Mouse (Mus musculus) neural tube, embryonic 14.5 days (tissue): ENCODE data around the gene Gtf2ird1. TPM values are rescaled to one million over a fixed set of nuclear protein-coding genes. Genes with fewer than 3 reads are reported as not detected.
"Not testable (repeated sequence)": the region's sequence is repeated elsewhere in the genome, so short reads cannot be mapped to it uniquely, and the experiment has no call there.

Source experiments
- ATAC-seq: fragments of 200-750 bp; cut with Nextera tagmentation; 2 replicates; pipeline ENCODE4 v1.8.0; 2017; ENCODE audit warnings: low read depth, mild to moderate bottlenecking, moderate TSS enrichment, moderate library complexity
- H3K27ac ChIP-seq: fragments of 300-500 bp; sonication (generic); 2 replicates; pipeline ENCODE4 v1.5.1; 2014; ENCODE audit warnings: low read depth, mild to moderate bottlenecking, control low read depth, low read length, moderate library complexity, mixed read lengths
- H3K27me3 ChIP-seq: fragments of 300-500 bp; sonication (generic); 2 replicates; pipeline ENCODE4 v1.6.1; 2014; ENCODE audit warnings: low read length; ENCODE audit not compliant: control insufficient read depth, insufficient read depth
- H3K36me3 ChIP-seq: fragments of 300-500 bp; sonication (generic); 2 replicates; pipeline ENCODE4 v1.6.1; 2014; ENCODE audit warnings: low read length, mixed read lengths; ENCODE audit not compliant: control insufficient read depth, insufficient read depth
- H3K4me1 ChIP-seq: fragments of 300-500 bp; sonication (generic); 2 replicates; pipeline ENCODE4 v1.6.1; 2014; ENCODE audit warnings: low read length; ENCODE audit not compliant: control insufficient read depth, insufficient read depth
- H3K4me2 ChIP-seq: fragments of 300-500 bp; sonication (generic); 2 replicates; pipeline ENCODE4 v1.6.1; 2014; ENCODE audit warnings: mild to moderate bottlenecking, low read depth, low read length, control low read depth
- H3K4me3 ChIP-seq: fragments of 300-500 bp; sonication (generic); 2 replicates; pipeline ENCODE4 v1.5.1; 2014; ENCODE audit warnings: low read depth, low read length, control low read depth, mixed read lengths
- H3K9ac ChIP-seq: fragments of 300-500 bp; sonication (generic); replicated peaks from 2 replicates; pipeline ENCODE4 v1.6.1; 2014; ENCODE audit warnings: low read depth, mild to moderate bottlenecking, control low read depth, low read length, mixed read lengths
- H3K9me3 ChIP-seq: fragments of 300-500 bp; sonication (generic); 2 replicates; pipeline ENCODE4 v1.6.1; 2016; ENCODE audit warnings: low read length; ENCODE audit not compliant: control insufficient read depth
- WGBS: fragments of 180-500 bp; shearing (Covaris S2); extraction: QIAGEN DNeasy Blood & Tissue Kit; methylation state at CpG from one replicate; pipeline ENCODE4 v1.1.7; 2014; 5-methylcytosine and 5-hydroxymethylcytosine counted together
- polyA plus RNA-seq: library from polyadenylated mRNA; unstranded; fragments of >200 nt; fragmentation: Nextera tagmentation; extraction: Ambion mirVana; gene quantifications from 2 replicates; pipeline ENCODE4 v1.2.1, GENCODE M21; 2014

Gene Gtf2ird1
- polyA plus RNA-seq, 1 experiment from 2014 or later, result 60.3 TPM

GRCm38 (mm10) chr5:134483291-134483690 is 26.8 kb upstream of the Gtf2ird1 start:
- WGBS, result 97% methylated on average over 1 of the region's 1 CpGs
- Histone ChIP-seq H3K4me3 (no peak overlapping the region), H3K9ac (no peak overlapping the region), H3K9me3 (no peaks in the 10 kb centered on the region), H3K4me1 (0 out of 2 replicates have a peak, but pooled peaks cover 2% of the 10 kb centered on the region), H3K4me2 (no peak overlapping the region), H3K27me3 (no peaks in the 10 kb centered on the region), H3K27ac (no peak overlapping the region), H3K36me3 (no peaks in the 10 kb centered on the region)
- ATAC-seq, result no peak

GRCm38 (mm10) chr5:134482331-134482730 is 25.8 kb upstream of the Gtf2ird1 start:
- H3K27me3 ChIP-seq, result no peaks in the 10 kb centered on the region
- H3K4me3 ChIP-seq, result no peak overlapping the region
- H3K4me2 ChIP-seq, result no peak overlapping the region
- 80% methylated on average over 11 of the region's 11 CpGs for WGBS
- no peak overlapping the region for H3K9ac ChIP-seq
- no peaks in the 10 kb centered on the region for H3K4me1 ChIP-seq
- no peaks in the 10 kb centered on the region for H3K9me3 ChIP-seq
- H3K36me3 ChIP-seq, result no peaks in the 10 kb centered on the region
- no peak for ATAC-seq
- no peak overlapping the region for H3K27ac ChIP-seq

DNA sequence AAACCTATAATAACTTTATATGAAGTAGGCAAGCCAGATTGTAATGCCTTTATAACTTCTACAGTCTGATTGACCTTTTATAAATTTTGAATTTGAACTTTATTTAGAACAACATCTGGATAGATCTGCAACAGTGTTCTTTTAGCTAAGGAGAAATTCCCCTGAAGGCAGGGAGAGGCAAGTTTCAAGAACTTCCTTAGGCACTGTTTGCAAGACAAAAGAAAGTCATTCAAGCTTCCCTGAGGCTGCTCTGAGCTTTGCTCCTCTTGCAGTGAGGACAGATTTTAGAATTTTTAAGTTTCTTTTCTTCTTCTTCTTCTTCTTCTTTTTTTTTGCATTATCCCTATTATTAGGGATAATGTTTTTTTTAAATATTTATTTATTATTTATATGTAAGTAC is 22.4 kb upstream of the Gtf2ird1 start:
- not testable (repeated sequence) for H3K27me3 ChIP-seq, H3K9me3 ChIP-seq, H3K4me3 ChIP-seq, H3K4me1 ChIP-seq, H3K36me3 ChIP-seq, H3K9ac ChIP-seq, H3K27ac ChIP-seq, H3K4me2 ChIP-seq, ATAC-seq

DNA sequence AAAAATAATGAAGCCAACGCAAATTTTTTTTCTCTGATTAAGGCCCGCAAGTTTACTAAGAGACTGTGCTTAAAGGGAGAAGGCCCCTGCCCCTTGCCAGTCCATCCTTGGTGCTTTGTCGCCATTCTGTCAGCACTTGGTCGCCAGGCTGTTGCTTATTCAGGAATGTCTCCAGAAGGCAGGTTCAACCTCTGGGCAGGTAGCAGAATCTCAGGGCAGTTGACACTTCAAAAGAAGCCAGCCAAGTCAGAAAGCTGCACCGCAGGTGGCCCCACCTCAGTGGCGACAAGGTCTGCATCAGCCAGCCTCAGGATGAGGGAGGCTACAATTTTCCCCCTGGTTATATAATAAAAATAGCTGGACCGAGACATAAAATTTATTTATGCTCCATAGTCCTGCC is 19.2 kb upstream of the Gtf2ird1 start:
- H3K4me3 ChIP-seq, H3K27ac ChIP-seq: not testable (repeated sequence)
- WGBS, result 90% methylated on average over 7 of the region's 7 CpGs

GRCm38 (mm10) chr5:134475006-134475605 is 18.6 kb upstream of the Gtf2ird1 start:
- H3K9ac ChIP-seq, result no peak overlapping the region
- H3K4me2 ChIP-seq, result no peak overlapping the region
- H3K27me3 ChIP-seq, result no peaks in the 10 kb centered on the region
- H3K9me3 ChIP-seq, result no peaks in the 10 kb centered on the region
- no peaks in the 10 kb centered on the region for H3K36me3 ChIP-seq
- 95% methylated on average over 6 of the region's 6 CpGs for WGBS
- no peak for ATAC-seq
- no peak overlapping the region for H3K27ac ChIP-seq
- H3K4me1 ChIP-seq, result no peaks in the 10 kb centered on the region
- no peak overlapping the region for H3K4me3 ChIP-seq

More for the DNA sequence above, 19.2 kb upstream of the Gtf2ird1 start:
- H3K27me3 ChIP-seq, H3K9me3 ChIP-seq, H3K9ac ChIP-seq, ATAC-seq, H3K36me3 ChIP-seq, H3K4me2 ChIP-seq, H3K4me1 ChIP-seq: not testable (repeated sequence)

GRCm38 (mm10) chr5:134473902-134474301 is 17.4 kb upstream of the Gtf2ird1 start:
- 91% methylated on average over 2 of the region's 2 CpGs for WGBS
- H3K36me3 ChIP-seq, result no peaks in the 10 kb centered on the region

DNA sequence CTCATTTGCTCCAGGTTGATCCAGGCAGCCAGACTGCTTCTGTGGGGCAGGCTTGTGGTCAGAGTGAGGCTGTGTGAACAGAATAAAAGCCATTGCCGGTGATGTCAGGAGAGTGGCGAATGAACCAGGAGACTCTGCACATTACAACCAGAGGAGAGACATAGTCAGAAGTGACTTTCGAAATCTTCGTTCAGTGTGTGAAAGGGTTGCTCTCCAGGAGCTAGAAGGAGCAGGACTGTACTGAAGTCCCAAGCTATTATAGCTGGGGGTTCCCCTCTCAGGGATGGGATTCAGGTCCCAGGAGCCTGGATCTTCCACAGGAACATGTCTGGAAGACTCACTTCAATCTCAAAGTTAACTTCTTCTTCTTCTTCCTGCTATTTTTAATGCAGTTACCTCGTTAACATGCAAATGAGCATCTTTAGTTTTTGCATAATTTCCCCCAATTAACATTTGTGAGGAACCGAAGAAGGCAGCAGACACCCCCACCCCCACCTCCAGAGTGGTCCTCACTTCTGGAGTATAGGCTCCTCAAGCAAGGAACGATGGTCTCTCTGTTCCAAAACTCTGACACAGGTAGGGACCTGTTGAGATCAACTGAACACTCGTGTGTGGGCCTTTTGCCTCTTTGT is 14.1 kb upstream of the Gtf2ird1 start:
- Histone ChIP-seq H3K27me3 (no peaks in the 10 kb centered on the region), H3K9me3 (no peaks in the 10 kb centered on the region), H3K4me3 (no peak overlapping the region), H3K9ac (no peak overlapping the region), H3K4me2 (no peak overlapping the region), H3K27ac (no peak overlapping the region), H3K36me3 (no peaks in the 10 kb centered on the region), H3K4me1 (peaks cover 12% of the 10 kb centered on the region)
- no peak for ATAC-seq
- WGBS, result 80% methylated on average over 8 of the region's 8 CpGs

More at GRCm38 (mm10) chr5:134473902-134474301, 17.4 kb upstream of the Gtf2ird1 start:
- Histone ChIP-seq H3K9ac (no peak overlapping the region), H3K9me3 (no peaks in the 10 kb centered on the region), H3K4me2 (no peak overlapping the region), H3K4me3 (no peak overlapping the region), H3K4me1 (no peaks in the 10 kb centered on the region), H3K27ac (no peak overlapping the region), H3K27me3 (no peaks in the 10 kb centered on the region)
- no peak for ATAC-seq

DNA sequence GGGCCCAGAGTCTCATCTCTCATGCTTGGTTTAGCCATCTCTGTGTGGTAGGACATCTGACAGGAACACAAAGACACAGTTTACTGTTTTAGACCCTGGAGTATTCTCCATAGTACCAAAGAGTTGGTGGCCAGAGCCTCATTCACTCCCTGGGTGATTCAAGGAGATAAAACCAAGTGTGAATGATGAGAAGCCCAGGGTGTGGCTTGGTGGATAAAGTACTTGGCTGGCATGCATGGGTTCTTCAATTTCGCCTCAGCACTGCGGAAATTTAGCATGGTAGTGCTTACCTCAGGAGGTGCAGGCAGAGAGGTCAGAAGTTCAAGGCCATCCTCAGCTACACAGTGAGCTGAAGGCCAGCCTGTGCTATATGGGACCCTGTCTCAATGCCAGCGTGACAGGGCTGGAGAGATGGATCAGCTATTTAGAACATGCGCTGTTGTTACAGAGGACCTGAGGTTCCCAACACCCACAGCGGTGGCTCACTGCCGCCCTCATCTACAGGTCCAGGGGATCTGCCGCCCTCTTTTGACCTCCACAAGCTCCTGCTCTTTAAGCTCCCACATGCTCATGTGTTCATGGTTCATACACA is 13.1 kb upstream of the Gtf2ird1 start:
- Histone ChIP-seq H3K9me3 (no peaks in the 10 kb centered on the region), H3K4me1 (peaks cover 12% of the 10 kb centered on the region), H3K36me3 (no peaks in the 10 kb centered on the region), H3K4me3 (no peak overlapping the region), H3K27me3 (no peaks in the 10 kb centered on the region), H3K4me2 (no peak overlapping the region), H3K9ac (no peak overlapping the region), H3K27ac (no peak overlapping the region)
- ATAC-seq, result no peak
- 84% methylated on average over 7 of the region's 7 CpGs for WGBS

DNA sequence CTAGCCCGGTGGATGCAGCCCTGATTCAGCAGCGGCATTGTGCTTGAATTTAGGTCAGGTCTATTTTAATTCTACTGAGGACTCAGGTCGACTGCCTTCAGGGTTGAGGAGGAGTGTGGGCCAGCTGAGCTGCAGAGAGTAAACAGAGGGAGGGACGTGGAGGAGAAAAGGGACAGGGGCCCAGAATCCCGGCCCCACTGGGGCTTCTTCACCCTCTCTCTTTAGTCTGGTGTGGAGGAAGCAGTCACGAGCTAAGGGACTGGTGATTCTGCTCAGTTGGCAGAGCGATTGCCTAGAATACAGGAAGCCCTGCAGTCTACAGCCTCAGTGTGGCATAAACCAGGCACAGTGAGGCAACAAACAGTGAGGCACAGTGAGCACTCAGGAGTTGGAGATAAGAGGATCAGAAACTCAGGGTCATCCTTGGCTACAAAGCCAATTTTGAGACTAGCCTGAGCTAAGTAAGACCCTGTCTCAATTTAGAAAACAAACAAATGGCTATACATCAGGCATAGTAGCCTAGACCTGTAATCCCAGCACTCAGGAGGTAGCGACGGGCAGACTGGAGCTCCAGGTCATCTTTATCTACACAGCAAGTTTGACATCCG is 11.7 kb upstream of the Gtf2ird1 start:
- H3K9me3 ChIP-seq, result no peaks in the 10 kb centered on the region
- ATAC-seq, result no peak
- no peak overlapping the region for H3K4me3 ChIP-seq
- no peak overlapping the region for H3K4me2 ChIP-seq
- no peaks in the 10 kb centered on the region for H3K36me3 ChIP-seq
- WGBS, result 73% methylated on average over 10 of the region's 10 CpGs
- no peak overlapping the region for H3K9ac ChIP-seq
- no peaks in the 10 kb centered on the region for H3K27me3 ChIP-seq
- peaks cover 12% of the 10 kb centered on the region for H3K4me1 ChIP-seq
- H3K27ac ChIP-seq, result no peak overlapping the region
